Mouse (Mus musculus) brain, embryonic 14.5 days (tissue): ENCODE measurements at regions not wholly inside any gene's neighbourhood (a gene's known extent, or its start where the extent isn't known, plus 50 kb on each side); places are given as distances from the start of the nearest gene placed in this dataset.
A peak's percentile ranks its signal among the peaks of the same experiment; 100 is the strongest.

ENCODE experiments used
- DNase-seq: peaks from one replicate; pipeline ENCODE4 v3.0.0-alpha.2; 2011; ENCODE audit warnings: low read depth
- CTCF ChIP-seq: fragments of 200-500 bp; IDR thresholded peaks from 2 replicates; pipeline ENCODE4 v1.5.1; 2012; ENCODE audit warnings: inconsistent platforms, mild to moderate bottlenecking, moderate library complexity, borderline replicate concordance; ENCODE audit not compliant: insufficient read depth, insufficient read length; ENCODE audit errors: extremely low read depth
- POLR2A ChIP-seq: fragments of 200-500 bp; IDR thresholded peaks from 2 replicates; pipeline ENCODE4 v1.6.1; 2012; ENCODE audit warnings: mild to moderate bottlenecking, inconsistent platforms, borderline replicate concordance; ENCODE audit not compliant: poor library complexity, insufficient read depth, insufficient read length, severe bottlenecking; ENCODE audit errors: extremely low read depth

DNA sequence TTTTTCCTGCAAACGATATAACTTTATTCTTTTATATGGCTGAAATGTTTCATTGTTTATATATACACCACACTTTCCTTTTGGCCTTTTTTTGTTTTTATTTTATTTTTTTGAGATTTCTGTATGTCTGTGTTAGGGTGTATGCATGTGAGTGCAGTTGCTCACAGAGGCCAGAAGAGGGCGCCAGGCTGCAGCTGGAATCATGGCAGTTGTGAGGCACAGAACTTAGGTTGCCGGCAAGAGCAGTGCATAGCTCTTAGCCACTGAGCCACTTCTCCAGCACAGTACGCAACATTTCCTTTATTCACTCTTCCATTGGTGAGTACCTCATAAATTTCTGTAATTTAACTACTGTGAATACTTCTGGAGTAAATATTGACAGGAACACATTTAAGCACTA lies 100.8 kb upstream of the Mrps10 start:
- DNase-seq = no peak
- TF ChIP-seq POLR2A (no peak), CTCF (peak; percentile 49; the same call in 1 of the 2 replicates)

DNA sequence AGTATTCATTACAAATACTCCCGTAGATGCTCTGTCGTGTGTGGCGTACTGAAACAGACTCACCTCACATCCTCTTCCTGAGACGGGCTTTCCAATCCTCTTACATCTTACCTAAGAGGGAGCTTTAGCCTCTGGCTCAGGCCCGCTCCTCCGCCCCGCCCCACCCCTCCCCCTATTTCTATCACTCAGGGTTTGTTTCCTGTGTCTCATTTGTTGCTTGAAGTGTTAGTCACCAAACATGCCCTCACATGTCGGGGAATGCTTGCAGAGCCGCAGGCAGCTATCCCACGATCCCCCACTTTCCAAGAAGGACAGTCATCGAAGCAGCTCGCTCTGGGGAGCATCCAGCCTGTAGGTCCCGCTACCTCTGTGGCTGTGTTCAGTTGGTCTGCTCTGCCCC lies 101.6 kb upstream of the Mrps10 start:
- TF ChIP-seq CTCF = no peak
- no peak for TF ChIP-seq POLR2A
- no peak for DNase-seq

DNA sequence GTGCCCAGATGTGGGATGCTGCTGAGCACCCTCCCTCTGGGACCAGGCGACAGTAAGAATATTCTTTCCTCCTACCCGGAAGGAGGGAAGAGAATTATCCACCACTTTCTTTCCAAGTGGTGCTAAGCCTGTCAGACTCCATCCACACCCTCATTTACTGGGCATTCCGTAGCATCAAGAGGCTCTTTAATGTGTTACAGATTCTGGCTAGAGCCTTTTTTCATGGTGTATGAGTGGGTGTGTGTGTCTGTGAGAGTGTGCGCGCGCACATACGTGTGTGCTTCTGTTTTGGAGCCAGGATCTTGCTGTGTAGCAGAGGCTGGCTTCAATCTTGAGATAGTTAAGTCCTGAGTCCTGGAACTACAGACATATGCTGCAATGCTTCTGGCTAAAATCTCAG lies 102.4 kb upstream of the Mrps10 start:
- no peak for TF ChIP-seq POLR2A
- TF ChIP-seq CTCF = no peak
- no peak for DNase-seq

DNA sequence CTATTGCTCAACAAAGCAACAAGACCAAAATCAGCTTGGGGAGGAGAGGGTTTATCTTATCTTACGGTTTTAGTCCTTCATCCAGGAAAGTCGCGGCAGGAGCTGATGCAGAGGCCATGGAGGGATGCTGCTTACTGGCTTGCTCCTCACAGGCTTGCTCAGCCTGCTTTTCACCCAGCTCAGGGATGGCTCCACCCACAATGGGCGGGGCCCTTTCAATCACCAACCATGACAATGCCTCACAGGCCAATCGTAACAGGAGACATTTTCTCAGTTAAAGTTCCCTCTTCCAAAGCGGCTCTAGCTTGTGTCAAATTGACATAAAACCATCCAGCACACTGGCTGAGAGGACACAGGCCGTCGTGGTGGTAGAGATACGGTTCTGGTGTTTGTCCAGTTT lies 105.7 kb upstream of the Mrps10 start:
- TF ChIP-seq POLR2A (no peak), CTCF (no peak)
- no peak for DNase-seq

GRCm38 (mm10) chr17:47262141-47262540 lies 106.5 kb upstream of the Mrps10 start:
- TF ChIP-seq POLR2A (no peak), CTCF (no peak)
- DNase-seq = no peak

DNA sequence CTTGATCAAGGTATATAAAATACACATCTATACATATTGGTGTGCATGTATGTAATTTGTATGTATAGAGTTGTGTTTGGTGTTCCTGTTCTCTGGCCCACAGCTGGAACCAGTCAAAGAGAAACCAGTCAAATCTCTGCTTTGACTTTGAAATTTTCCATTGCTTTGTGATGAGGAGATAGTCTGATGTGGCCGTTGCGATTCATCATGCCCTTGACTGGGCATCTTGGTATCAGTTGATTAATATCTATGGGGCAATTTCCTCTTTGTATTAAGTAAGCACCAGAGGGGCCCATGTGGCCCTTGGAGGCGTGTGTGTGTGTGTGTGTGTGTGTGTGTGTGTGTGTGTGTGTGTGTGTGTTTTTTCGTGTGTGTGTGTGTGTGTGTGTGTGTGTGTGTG lies 107.7 kb upstream of the Mrps10 start:
- no peak for DNase-seq
- no peak for TF ChIP-seq CTCF
- TF ChIP-seq POLR2A = no peak

DNA sequence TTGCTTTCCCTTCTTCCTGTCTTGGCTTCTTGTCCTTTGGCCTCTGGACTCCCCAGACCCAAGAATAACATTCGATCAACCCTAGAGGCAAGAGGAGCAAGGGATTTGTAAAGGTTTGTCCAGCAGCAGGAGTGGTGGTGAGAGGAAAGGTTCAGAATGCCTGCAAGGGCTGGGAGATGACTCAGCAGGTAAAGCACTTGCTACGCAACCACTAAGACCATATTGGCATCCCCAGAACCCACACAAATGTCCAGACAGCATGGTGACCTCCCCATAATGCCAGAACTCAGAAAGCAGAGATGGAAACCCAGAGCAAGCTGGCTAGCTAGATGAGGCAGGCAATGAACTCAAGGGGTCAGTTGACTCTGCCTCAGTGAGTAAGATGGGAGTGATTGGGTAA lies 110.4 kb upstream of the Mrps10 start:
- no peak for TF ChIP-seq POLR2A
- TF ChIP-seq CTCF = no peak
- DNase-seq = no peak

DNA sequence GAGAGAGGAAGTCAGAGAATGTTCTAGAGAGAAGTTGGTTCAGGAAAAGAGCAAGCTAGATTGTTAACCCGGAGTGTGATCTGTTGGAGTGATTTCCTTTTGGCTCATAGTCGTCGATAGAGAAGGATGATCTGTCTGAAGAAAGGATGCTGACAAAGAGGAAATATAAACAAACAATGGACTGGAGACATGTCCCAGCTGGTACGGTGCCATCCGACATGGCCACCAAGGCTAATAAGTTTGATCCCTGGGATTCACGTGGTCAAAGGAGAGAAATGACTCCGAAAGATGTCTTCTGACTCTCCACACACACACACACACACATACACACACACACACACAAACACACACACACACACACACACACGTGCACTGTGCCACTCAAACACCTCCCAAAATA lies 113.5 kb upstream of the Mrps10 start:
- DNase-seq = no peak
- TF ChIP-seq POLR2A = no peak
- TF ChIP-seq CTCF = no peak

GRCm38 (mm10) chr17:47254026-47254425 lies 114.7 kb upstream of the Mrps10 start:
- peak; percentile 66 for DNase-seq
- TF ChIP-seq CTCF (no peak), POLR2A (no peak)

DNA sequence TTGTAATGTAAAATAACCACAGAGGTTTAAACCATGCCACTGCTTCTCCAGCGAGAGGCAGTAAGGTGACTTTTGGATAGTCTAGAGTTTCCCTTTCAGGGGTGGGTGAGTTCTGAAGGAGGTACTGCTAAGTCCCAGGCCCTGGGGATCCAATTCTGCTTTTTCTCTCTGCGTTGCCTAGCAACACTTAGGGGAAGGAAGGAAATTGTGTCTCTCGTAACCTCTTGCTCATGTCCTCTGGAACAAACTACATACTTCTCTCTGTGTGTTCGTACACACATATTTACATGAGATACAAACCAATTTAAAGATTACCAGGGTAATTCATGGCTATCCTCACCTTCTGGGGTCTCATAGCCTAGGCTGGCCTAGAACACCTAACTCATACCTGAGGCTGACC lies 118.7 kb upstream of the Mrps10 start:
- TF ChIP-seq POLR2A (no peak), CTCF (no peak)
- DNase-seq = peak; percentile 17

- TF ChIP-seq POLR2A (no peak), CTCF (no peak)
- no peak for DNase-seq
Measured at GRCm38 (mm10) chr17:47249176-47249575, 119.5 kb upstream of the Mrps10 start.

DNA sequence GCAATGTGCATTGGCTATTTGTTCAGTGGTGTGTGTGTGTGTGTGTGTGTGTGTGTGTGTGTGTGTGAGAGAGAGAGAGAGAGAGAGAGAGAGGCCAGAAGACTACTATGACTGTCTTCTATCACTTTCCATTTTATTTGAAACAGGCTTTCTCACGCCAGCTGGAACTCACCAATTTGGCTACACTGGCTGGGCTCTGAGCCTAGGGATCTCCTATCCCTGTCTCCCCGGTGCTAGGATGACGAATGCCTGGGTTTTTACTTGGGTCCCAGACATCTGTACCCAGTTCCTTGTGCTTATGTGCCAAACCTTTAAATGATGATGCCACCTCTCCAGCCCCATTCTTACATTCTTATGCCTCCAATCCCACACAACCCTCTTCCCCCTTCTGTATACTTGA lies 120.6 kb upstream of the Mrps10 start:
- peak; percentile 42 for DNase-seq
- TF ChIP-seq POLR2A (no peak), CTCF (no peak)

DNA sequence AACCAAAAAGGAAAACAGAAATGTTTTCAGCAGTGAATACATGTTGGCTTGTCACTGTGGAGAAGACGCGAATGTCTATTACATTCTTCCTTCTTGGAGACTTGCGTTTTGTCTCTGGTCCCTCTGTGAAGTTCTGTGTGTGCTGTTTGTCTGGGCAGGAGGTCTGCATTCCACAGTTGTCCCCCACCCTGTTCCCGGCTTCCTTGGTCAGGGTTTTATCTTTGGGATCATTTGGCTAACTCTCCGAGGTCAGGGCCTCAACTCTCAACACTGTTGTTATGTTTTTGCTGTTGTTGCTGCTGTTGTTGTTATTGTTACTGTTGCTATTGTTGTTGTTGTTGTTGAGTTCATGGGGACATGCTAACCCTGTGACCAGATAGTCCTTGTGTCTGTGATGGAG lies 121.2 kb upstream of the Mrps10 start:
- DNase-seq = no peak
- no peak for TF ChIP-seq POLR2A
- TF ChIP-seq CTCF = no peak
